Mouse (Mus musculus) lung, postnatal 0 days (tissue): ENCODE measurements at regions not wholly inside any gene's neighbourhood (a gene's known extent, or its start where the extent isn't known, plus 50 kb on each side); places are given as distances from the start of the nearest gene placed in this dataset.

Source experiments
- CTCF ChIP-seq: IDR thresholded peaks from 2 replicates; pipeline ENCODE4 v1.5.1; 2016; ENCODE audit warnings: antibody characterized with exemption, mild to moderate bottlenecking
- EP300 ChIP-seq: IDR thresholded peaks from 2 replicates; pipeline ENCODE4 v1.6.1; 2016; ENCODE audit warnings: antibody characterized with exemption, mild to moderate bottlenecking, control low read depth

DNA sequence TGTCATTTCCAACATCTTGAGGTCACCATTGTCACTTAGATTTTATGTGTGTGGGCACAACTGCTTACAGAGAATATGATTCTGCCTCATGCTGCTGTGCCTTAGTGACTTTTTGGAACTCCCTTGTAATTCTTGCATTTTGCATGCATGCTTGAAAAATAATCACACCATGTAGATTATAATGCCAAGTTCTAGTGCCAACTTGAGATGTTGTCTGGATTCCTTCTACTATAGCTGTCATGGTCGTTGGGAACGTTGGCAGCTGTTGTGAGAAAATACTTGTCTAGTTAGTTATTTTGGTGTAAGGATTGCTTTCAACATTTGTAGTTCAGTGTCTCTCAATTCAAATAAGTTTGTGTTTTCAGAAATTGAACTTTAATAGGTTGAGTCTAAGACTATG is 365.6 kb upstream of the Nectin3 start:
- TF ChIP-seq CTCF (no peak), EP300 (no peak)
